Mouse (Mus musculus): Measurements from ENCODE around the gene Mef2c. TPM values are rescaled to one million over a fixed set of nuclear protein-coding genes. Genes with fewer than 3 reads are reported as not detected.

Mef2c gene
- polyA plus RNA-seq, 1 experiment, result 16.7 TPM

DNA sequence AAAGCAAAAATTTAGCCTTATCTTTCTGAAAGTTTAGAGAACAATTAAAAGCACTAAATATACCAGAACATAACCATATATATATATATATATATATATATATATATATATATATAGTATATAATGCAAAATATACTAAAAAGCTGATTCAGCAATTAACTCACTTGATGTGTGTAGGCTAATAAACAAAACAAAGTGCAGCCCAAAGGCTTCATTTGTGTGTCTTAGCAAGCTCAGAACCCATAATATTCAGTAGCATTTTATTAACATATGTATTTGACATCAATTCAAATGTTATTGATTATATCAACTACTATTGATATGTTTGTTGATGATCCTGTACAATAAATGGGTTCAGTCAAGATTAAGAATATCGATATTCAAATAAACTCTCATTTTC is 3.9 kb downstream of the Mef2c start:
- TF ChIP-seq CTCF (IDR thresholded peaks at IDR 0.05; ENCODE audit: borderline replicate concordance, insufficient read depth, low read depth, low read length) (no peak), POLR2A (IDR thresholded peaks at IDR 0.05; ENCODE audit: borderline replicate concordance, insufficient read depth, low read length) (no peak)
- Histone ChIP-seq H3K4me1 (ENCODE audit: control insufficient read depth, insufficient read depth, low read length) (no peaks in the 10 kb centered on the region), H3K27ac (ENCODE audit: insufficient read depth, low read length) (no peak overlapping the region), H3K27me3 (ENCODE audit: control insufficient read depth, insufficient read depth, low read length) (no peaks in the 10 kb centered on the region), H3K4me3 (replicated peaks; ENCODE audit: insufficient read depth, low read depth, low read length) (no peak overlapping the region)
- 88% methylated on average over 1 of the region's 1 CpGs for WGBS
- no peak for DNase-seq

DNA sequence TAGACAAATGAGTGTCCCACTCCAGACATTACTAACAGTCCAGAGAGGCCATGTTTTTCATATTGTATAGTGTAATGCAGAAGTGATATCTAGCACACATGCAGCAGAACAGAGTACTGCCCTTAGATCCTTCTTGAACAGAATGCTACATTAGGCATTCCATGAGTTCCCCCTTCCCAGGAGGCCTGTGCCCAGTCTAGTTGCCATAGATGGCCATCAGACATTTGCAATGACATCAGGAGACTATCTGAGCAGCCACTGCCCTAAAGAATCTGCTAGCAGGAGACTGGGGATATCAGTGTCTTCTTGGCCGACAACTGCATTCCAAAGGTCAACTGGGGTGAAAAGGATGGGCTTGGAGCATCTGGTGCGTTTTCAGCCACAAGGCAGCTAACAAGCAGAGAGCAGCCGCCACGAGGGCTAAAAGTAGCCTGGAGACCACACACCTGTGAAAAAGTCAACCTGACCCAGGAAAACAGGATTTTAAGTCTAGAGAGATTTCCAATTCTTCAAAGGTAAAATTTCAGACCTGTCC is 11.2 kb downstream of the Mef2c start:
- DNase-seq, result no peak
- TF ChIP-seq CTCF (IDR thresholded peaks at IDR 0.05; ENCODE audit: borderline replicate concordance, insufficient read depth, low read depth, low read length) (no peak), POLR2A (IDR thresholded peaks at IDR 0.05; ENCODE audit: borderline replicate concordance, insufficient read depth, low read length) (no peak)
- H3K4me3 ChIP-seq (replicated peaks; ENCODE audit: insufficient read depth, low read depth, low read length), result no peak overlapping the region
- WGBS, result 36% methylated on average over 4 of the region's 4 CpGs
- no peak overlapping the region for H3K27ac ChIP-seq (ENCODE audit: insufficient read depth, low read length)
- H3K4me1 ChIP-seq (ENCODE audit: control insufficient read depth, insufficient read depth, low read length), result no peaks in the 10 kb centered on the region
- no peaks in the 10 kb centered on the region for H3K27me3 ChIP-seq (ENCODE audit: control insufficient read depth, insufficient read depth, low read length)

DNA sequence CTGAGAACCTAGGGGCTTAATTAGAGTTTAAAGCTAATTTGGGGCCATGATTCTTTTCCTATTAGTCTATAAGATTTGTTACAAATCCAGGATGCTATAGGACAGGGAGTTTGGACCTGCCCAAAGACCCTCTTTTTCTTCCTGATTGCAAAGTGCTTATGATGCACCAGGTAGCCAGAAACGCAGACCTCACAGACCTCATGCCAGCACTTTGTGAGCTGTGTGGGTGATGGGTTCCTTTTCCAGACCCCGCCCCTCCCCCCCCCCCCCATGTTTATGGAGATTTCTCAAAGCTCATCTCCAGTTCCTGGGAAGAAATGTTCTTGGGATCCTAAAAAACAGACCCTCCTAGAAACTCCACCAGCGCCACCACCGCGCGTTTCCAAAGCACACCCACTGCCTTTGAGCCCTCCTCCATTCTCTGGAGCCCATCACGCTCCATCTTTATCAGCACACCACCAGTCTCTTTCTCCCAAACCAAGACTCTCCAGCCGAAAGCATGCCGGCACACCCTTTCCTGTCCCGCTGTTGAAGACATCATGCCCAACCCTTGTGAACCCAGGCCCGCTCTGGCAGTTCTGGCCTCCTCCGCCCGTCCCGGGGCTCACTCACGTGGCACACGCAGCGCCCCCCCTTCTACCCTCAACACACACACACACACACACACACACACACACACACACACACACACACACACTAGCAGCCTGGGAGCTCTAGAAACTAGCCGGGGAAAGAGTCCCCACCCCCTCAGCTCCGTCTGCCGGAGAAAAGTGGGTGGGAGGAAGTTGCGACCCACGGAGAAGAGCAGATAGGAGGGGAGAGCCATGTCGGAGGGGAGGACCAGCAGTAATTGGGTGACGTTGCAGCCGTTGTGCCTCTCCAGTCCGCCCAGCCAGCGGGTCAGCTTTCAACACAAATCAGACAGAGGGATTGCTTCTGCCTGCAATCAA is 14.1 kb downstream of the Mef2c start:
- H3K27me3 ChIP-seq (ENCODE audit: control insufficient read depth, insufficient read depth, low read length), result no peaks in the 10 kb centered on the region
- H3K4me3 ChIP-seq (replicated peaks; ENCODE audit: insufficient read depth, low read depth, low read length), result peak overlapping the region; percentile 70
- TF ChIP-seq CTCF (IDR thresholded peaks at IDR 0.05; ENCODE audit: borderline replicate concordance, insufficient read depth, low read depth, low read length), result no peak
- TF ChIP-seq POLR2A (IDR thresholded peaks at IDR 0.05; ENCODE audit: borderline replicate concordance, insufficient read depth, low read length), result no peak
- WGBS, result 2% methylated on average over 27 of the region's 27 CpGs
- no peak overlapping the region for H3K27ac ChIP-seq (ENCODE audit: insufficient read depth, low read length)
- no peaks in the 10 kb centered on the region for H3K4me1 ChIP-seq (ENCODE audit: control insufficient read depth, insufficient read depth, low read length)
- peak; percentile 58 to 63 for DNase-seq

DNA sequence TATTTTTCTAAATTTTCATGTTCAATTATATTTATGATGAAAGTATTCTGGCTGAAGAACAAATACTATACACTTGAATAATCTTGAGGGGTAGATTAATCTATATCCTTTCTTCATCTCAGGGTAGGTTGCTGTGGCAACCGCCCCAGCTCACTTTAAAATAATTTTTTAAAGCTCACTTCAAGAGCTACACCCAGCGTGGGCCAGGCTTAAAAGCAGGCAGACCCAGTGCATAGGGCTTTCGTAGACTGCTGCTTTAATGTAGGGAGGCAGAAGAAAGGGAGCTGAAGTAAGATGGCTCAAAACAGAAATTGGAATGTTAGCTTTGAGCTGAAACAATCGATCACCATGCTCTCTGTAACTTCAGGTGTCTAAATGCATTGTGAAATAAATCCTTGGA is 17.0 kb downstream of the Mef2c start:
- Histone ChIP-seq H3K4me3 (replicated peaks; ENCODE audit: insufficient read depth, low read depth, low read length) (no peak overlapping the region), H3K27ac (ENCODE audit: insufficient read depth, low read length) (no peak overlapping the region), H3K4me1 (ENCODE audit: control insufficient read depth, insufficient read depth, low read length) (no peaks in the 10 kb centered on the region; the same call in 1 of the 2 replicates), H3K27me3 (ENCODE audit: control insufficient read depth, insufficient read depth, low read length) (no peaks in the 10 kb centered on the region)
- TF ChIP-seq POLR2A (IDR thresholded peaks at IDR 0.05; ENCODE audit: borderline replicate concordance, insufficient read depth, low read length), result no peak
- no peak for TF ChIP-seq CTCF (IDR thresholded peaks at IDR 0.05; ENCODE audit: borderline replicate concordance, insufficient read depth, low read depth, low read length)
- WGBS, result 88% methylated on average over 4 of the region's 4 CpGs
- DNase-seq, result no peak

DNA sequence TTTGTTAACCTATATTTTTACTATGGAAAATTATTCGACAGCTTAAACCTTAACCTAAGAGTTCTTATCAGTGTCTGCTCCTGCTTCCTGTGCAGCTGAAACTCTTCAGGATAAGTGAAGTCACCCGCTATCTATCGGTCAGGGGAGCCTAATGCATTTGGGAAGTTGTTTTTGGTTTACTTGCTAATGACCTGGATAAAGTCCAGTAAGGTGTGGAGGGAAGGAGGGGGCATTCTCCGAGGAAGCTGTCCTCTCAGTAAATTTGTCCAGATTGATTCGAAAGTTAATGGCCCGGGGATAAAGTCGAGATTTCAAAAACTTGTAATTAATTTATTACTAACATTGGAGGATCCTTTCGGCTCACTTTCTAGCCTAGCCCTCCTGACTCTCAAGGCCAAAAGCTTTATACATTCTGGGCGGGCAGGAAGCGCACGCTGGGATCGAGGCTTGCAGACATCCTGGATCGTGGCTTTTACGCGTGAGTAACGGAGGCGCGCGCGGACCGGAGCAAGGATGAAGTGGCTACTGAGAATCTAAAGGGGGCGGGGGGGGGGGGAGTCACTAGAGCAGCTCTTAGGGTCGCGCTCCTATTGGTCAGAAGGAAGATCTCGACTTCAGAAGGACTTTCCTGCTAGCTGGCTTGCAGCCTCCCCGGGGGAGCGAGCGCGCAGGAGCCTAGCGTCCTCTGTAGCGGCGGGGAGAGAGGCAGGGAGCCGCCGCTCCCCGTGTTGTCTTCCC is 19.6 kb downstream of the Mef2c start:
- 3% methylated on average over 35 of the region's 35 CpGs for WGBS
- no peak overlapping the region for H3K27ac ChIP-seq (ENCODE audit: insufficient read depth, low read length)
- TF ChIP-seq CTCF (IDR thresholded peaks at IDR 0.05; ENCODE audit: borderline replicate concordance, insufficient read depth, low read depth, low read length), result no peak
- peak; percentile 16; the same call in 1 of the 2 replicates for TF ChIP-seq POLR2A (IDR thresholded peaks at IDR 0.05; ENCODE audit: borderline replicate concordance, insufficient read depth, low read length)

DNA sequence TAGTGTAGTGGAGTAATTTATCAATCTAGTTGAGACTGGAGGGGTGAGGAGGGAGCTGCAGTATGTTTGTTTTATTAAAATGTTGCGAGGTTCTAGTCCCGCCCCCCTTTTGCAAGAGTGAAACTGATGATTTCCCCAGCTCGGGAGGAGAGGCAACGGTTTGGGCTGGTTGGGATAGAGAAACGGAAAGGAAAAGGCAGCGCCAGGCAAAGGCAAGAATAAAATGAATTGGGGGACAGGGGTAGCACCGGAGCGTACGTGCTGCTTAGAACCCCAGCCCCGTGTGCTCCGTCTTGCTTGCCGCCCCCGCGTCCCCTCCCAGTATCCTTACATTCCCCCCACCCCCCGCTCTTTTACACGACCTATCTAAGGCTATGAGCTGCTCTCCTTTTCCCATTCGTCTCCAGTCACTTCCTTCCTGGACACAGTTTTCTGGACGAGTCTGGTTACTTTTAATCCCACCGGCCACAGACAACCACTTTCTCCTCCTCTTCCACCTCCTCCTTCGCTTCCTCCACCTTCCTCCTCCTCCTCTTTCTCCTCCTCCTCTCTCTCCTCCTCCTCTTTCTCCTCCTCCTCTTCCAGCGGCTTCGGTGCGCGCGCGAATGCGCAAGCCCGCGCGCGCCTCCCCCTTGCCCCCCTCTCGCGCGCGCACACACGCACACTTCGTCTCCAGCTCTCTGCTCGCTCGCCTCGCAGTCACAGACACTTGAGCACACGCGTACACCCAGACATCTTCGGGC is 20.5 kb downstream of the Mef2c start:
- peak; percentile 38; the same call in 1 of the 2 replicates for TF ChIP-seq POLR2A (IDR thresholded peaks at IDR 0.05; ENCODE audit: borderline replicate concordance, insufficient read depth, low read length)
- TF ChIP-seq CTCF (IDR thresholded peaks at IDR 0.05; ENCODE audit: borderline replicate concordance, insufficient read depth, low read depth, low read length), result no peak
- peak; percentile 75 to 80 for DNase-seq
- WGBS, result under 1% methylated on average over 43 of the region's 43 CpGs
- peak overlapping the region; percentile 99 for H3K4me3 ChIP-seq (replicated peaks; ENCODE audit: insufficient read depth, low read depth, low read length)
- H3K4me1 ChIP-seq (ENCODE audit: control insufficient read depth, insufficient read depth, low read length), result no peaks in the 10 kb centered on the region; the same call in 1 of the 2 replicates
- H3K27me3 ChIP-seq (ENCODE audit: control insufficient read depth, insufficient read depth, low read length), result no peaks in the 10 kb centered on the region
- peak overlapping the region; percentile 96 for H3K27ac ChIP-seq (ENCODE audit: insufficient read depth, low read length)

More for the DNA sequence above, 19.6 kb downstream of the Mef2c start:
- no peaks in the 10 kb centered on the region for H3K27me3 ChIP-seq (ENCODE audit: control insufficient read depth, insufficient read depth, low read length)
- H3K4me1 ChIP-seq (ENCODE audit: control insufficient read depth, insufficient read depth, low read length), result no peaks in the 10 kb centered on the region; the same call in 1 of the 2 replicates
- DNase-seq, result peak; percentile 66 to 77
- H3K4me3 ChIP-seq (replicated peaks; ENCODE audit: insufficient read depth, low read depth, low read length), result peak overlapping the region; percentile 99
